Mouse (Mus musculus) kidney, embryonic 15.5 days (tissue): ENCODE data around the gene 1700069L16Rik. TPM values are rescaled to one million over a fixed set of nuclear protein-coding genes. Genes with fewer than 3 reads are reported as not detected.
A peak's percentile ranks its signal among the peaks of the same experiment; 100 is the strongest.

ENCODE experiments used
- ATAC-seq: fragments of 200-750 bp; cut with Nextera tagmentation; replicated peaks from 2 replicates; pipeline ENCODE4 v1.8.0; 2017; ENCODE audit warnings: moderate TSS enrichment; ENCODE audit not compliant: low FRiP score
- H3K27ac ChIP-seq: fragments of 300-500 bp; sonication (generic); 2 replicates; pipeline ENCODE4 v1.5.1; 2015; ENCODE audit warnings: mild to moderate bottlenecking, inconsistent platforms
- H3K27me3 ChIP-seq: fragments of 300-500 bp; sonication (generic); 2 replicates; pipeline ENCODE4 v1.6.1; 2015; ENCODE audit warnings: inconsistent platforms
- H3K36me3 ChIP-seq: fragments of 300-500 bp; sonication (generic); 2 replicates; pipeline ENCODE4 v1.6.1; 2015; ENCODE audit warnings: inconsistent platforms
- H3K4me1 ChIP-seq: fragments of 300-500 bp; sonication (generic); 2 replicates; pipeline ENCODE4 v1.6.1; 2015; ENCODE audit warnings: inconsistent platforms
- H3K4me2 ChIP-seq: fragments of 300-500 bp; sonication (generic); 2 replicates; pipeline ENCODE4 v1.6.1; 2015; ENCODE audit warnings: moderate library complexity, mild to moderate bottlenecking, inconsistent platforms
- H3K4me3 ChIP-seq: fragments of 300-500 bp; sonication (generic); replicated peaks from 2 replicates; pipeline ENCODE4 v1.5.1; 2015; ENCODE audit warnings: mild to moderate bottlenecking, inconsistent platforms
- H3K9ac ChIP-seq: fragments of 300-500 bp; sonication (generic); 2 replicates; pipeline ENCODE4 v1.6.1; 2015; ENCODE audit warnings: mild to moderate bottlenecking, inconsistent platforms
- H3K9me3 ChIP-seq: fragments of 300-500 bp; sonication (generic); replicated peaks from 2 replicates; pipeline ENCODE4 v1.6.1; 2016; ENCODE audit warnings: inconsistent platforms
- WGBS: fragments of 180-500 bp; shearing (Covaris S2); methylation state at CpG from one replicate; pipeline ENCODE4 v1.1.7; 2015; ENCODE audit warnings: mixed read lengths; 5-methylcytosine and 5-hydroxymethylcytosine counted together
- polyA plus RNA-seq: library from polyadenylated mRNA; unstranded; fragments of >200 nt; fragmentation: Nextera tagmentation; extraction: Ambion mirVana; gene quantifications from 2 replicates; pipeline ENCODE4 v1.2.1, GENCODE M21; 2015

Gene 1700069L16Rik
- polyA plus RNA-seq, 1 experiment from 2014 or later = not detected

- 0 out of 2 replicates have a peak overlapping the region, but pooled peaks have one; percentile 7 for H3K4me2 ChIP-seq
- ATAC-seq = no peak
- H3K4me3 ChIP-seq = no peak overlapping the region
- peak overlapping the region; percentile 38 for H3K27ac ChIP-seq
- H3K27me3 ChIP-seq = 0 out of 2 replicates have a peak, but pooled peaks cover 4% of the 10 kb centered on the region
- WGBS = 38% methylated on average over 21 of the region's 21 CpGs
- no peaks in the 10 kb centered on the region for H3K9me3 ChIP-seq
- H3K4me1 ChIP-seq = 0 out of 2 replicates have a peak, but pooled peaks cover 8% of the 10 kb centered on the region
- H3K9ac ChIP-seq = no peak overlapping the region
- H3K36me3 ChIP-seq = no peaks in the 10 kb centered on the region
These were observed 20.6 kb downstream of the 1700069L16Rik start for GRCm38 (mm10) chr5:113703803-113704585.

GRCm38 (mm10) chr5:113700388-113701023, 24.1 kb downstream of the 1700069L16Rik start:
- ATAC-seq = no peak
- 0 out of 2 replicates have a peak, but pooled peaks cover 2% of the 10 kb centered on the region for H3K27me3 ChIP-seq
- 78% methylated on average over 19 of the region's 19 CpGs for WGBS

GRCm38 (mm10) chr5:113694415-113694814, 30.2 kb downstream of the 1700069L16Rik start:
- H3K9ac ChIP-seq = no peak overlapping the region
- 20% methylated on average over 5 of the region's 5 CpGs for WGBS
- no peak for ATAC-seq

More at GRCm38 (mm10) chr5:113700388-113701023, 24.1 kb downstream of the 1700069L16Rik start:
- H3K9me3 ChIP-seq = no peaks in the 10 kb centered on the region
- no peak overlapping the region for H3K4me2 ChIP-seq
- H3K4me3 ChIP-seq = no peak overlapping the region
- H3K4me1 ChIP-seq = 0 out of 2 replicates have a peak, but pooled peaks cover 8% of the 10 kb centered on the region
- H3K27ac ChIP-seq = no peak overlapping the region
- no peaks in the 10 kb centered on the region for H3K36me3 ChIP-seq
- no peak overlapping the region for H3K9ac ChIP-seq

GRCm38 (mm10) chr5:113694000-113694399, 30.6 kb downstream of the 1700069L16Rik start:
- WGBS = 42% methylated on average over 4 of the region's 4 CpGs
- no peak for ATAC-seq
- H3K27me3 ChIP-seq = no peaks in the 10 kb centered on the region
- no peak overlapping the region for H3K9ac ChIP-seq
- no peaks in the 10 kb centered on the region for H3K9me3 ChIP-seq
- peaks cover 6% of the 10 kb centered on the region; the same call in 1 of the 2 replicates for H3K4me1 ChIP-seq
- H3K4me3 ChIP-seq = no peak overlapping the region
- no peak overlapping the region for H3K4me2 ChIP-seq
- H3K27ac ChIP-seq = no peak overlapping the region
- H3K36me3 ChIP-seq = no peaks in the 10 kb centered on the region

More at GRCm38 (mm10) chr5:113694415-113694814, 30.2 kb downstream of the 1700069L16Rik start:
- peaks cover 6% of the 10 kb centered on the region; the same call in 1 of the 2 replicates for H3K4me1 ChIP-seq
- no peaks in the 10 kb centered on the region for H3K9me3 ChIP-seq
- no peak overlapping the region for H3K4me2 ChIP-seq
- no peak overlapping the region for H3K4me3 ChIP-seq
- no peaks in the 10 kb centered on the region for H3K36me3 ChIP-seq
- no peaks in the 10 kb centered on the region for H3K27me3 ChIP-seq
- no peak overlapping the region for H3K27ac ChIP-seq

GRCm38 (mm10) chr5:113693196-113693755, 31.3 kb downstream of the 1700069L16Rik start:
- no peak overlapping the region for H3K27ac ChIP-seq
- no peak overlapping the region for H3K4me3 ChIP-seq
- WGBS = 83% methylated on average over 8 of the region's 8 CpGs
- H3K4me2 ChIP-seq = no peak overlapping the region
- H3K36me3 ChIP-seq = no peaks in the 10 kb centered on the region
- no peak overlapping the region for H3K9ac ChIP-seq
- H3K27me3 ChIP-seq = no peaks in the 10 kb centered on the region
- ATAC-seq = no peak
- peaks cover 6% of the 10 kb centered on the region; the same call in 1 of the 2 replicates for H3K4me1 ChIP-seq
- H3K9me3 ChIP-seq = no peaks in the 10 kb centered on the region

- Histone ChIP-seq H3K9ac (no peak overlapping the region), H3K9me3 (no peaks in the 10 kb centered on the region), H3K27ac (no peak overlapping the region), H3K36me3 (no peaks in the 10 kb centered on the region), H3K27me3 (no peaks in the 10 kb centered on the region), H3K4me2 (no peak overlapping the region), H3K4me1 (peaks cover 6% of the 10 kb centered on the region; the same call in 1 of the 2 replicates), H3K4me3 (no peak overlapping the region)
- 88% methylated on average over 2 of the region's 2 CpGs for WGBS
- ATAC-seq = no peak
These were observed 33.7 kb downstream of the 1700069L16Rik start for GRCm38 (mm10) chr5:113690866-113691265.

GRCm38 (mm10) chr5:113690069-113690548, 34.5 kb downstream of the 1700069L16Rik start:
- no peak overlapping the region for H3K27ac ChIP-seq
- H3K4me2 ChIP-seq = no peak overlapping the region
- H3K36me3 ChIP-seq = no peaks in the 10 kb centered on the region
- no peaks in the 10 kb centered on the region for H3K9me3 ChIP-seq
- H3K27me3 ChIP-seq = no peaks in the 10 kb centered on the region
- 80% methylated on average over 15 of the region's 15 CpGs for WGBS
- H3K4me1 ChIP-seq = peaks cover 6% of the 10 kb centered on the region; the same call in 1 of the 2 replicates
- no peak overlapping the region for H3K9ac ChIP-seq
- no peak for ATAC-seq
- H3K4me3 ChIP-seq = no peak overlapping the region

- Histone ChIP-seq H3K4me3 (no peak overlapping the region), H3K27me3 (no peaks in the 10 kb centered on the region), H3K27ac (no peak overlapping the region), H3K4me1 (no peaks in the 10 kb centered on the region), H3K9me3 (no peaks in the 10 kb centered on the region), H3K36me3 (no peaks in the 10 kb centered on the region), H3K4me2 (no peak overlapping the region), H3K9ac (no peak overlapping the region)
- no peak for ATAC-seq
- 81% methylated on average over 5 of the region's 5 CpGs for WGBS
These were observed 37.1 kb downstream of the 1700069L16Rik start for GRCm38 (mm10) chr5:113687514-113687913.

- no peaks in the 10 kb centered on the region for H3K36me3 ChIP-seq
- no peaks in the 10 kb centered on the region for H3K9me3 ChIP-seq
- no peak for ATAC-seq
- H3K4me3 ChIP-seq = no peak overlapping the region
- H3K27ac ChIP-seq = no peak overlapping the region
- 59% methylated on average over 5 of the region's 5 CpGs for WGBS
- H3K4me2 ChIP-seq = no peak overlapping the region
- H3K4me1 ChIP-seq = no peaks in the 10 kb centered on the region
- no peaks in the 10 kb centered on the region for H3K27me3 ChIP-seq
- no peak overlapping the region for H3K9ac ChIP-seq
These were observed 39.1 kb downstream of the 1700069L16Rik start for GRCm38 (mm10) chr5:113685471-113685870.

GRCm38 (mm10) chr5:113683246-113683645, 41.3 kb downstream of the 1700069L16Rik start:
- Histone ChIP-seq H3K9ac (no peak overlapping the region), H3K27ac (no peak overlapping the region), H3K4me1 (no peaks in the 10 kb centered on the region), H3K4me3 (no peak overlapping the region), H3K36me3 (no peaks in the 10 kb centered on the region), H3K4me2 (no peak overlapping the region), H3K9me3 (no peaks in the 10 kb centered on the region), H3K27me3 (no peaks in the 10 kb centered on the region)
- 72% methylated on average over 5 of the region's 5 CpGs for WGBS
- no peak for ATAC-seq

- Histone ChIP-seq H3K9me3 (no peaks in the 10 kb centered on the region), H3K4me2 (no peak overlapping the region), H3K4me1 (no peaks in the 10 kb centered on the region), H3K9ac (no peak overlapping the region), H3K27ac (no peak overlapping the region), H3K27me3 (no peaks in the 10 kb centered on the region), H3K4me3 (no peak overlapping the region), H3K36me3 (no peaks in the 10 kb centered on the region)
- 73% methylated on average over 3 of the region's 3 CpGs for WGBS
- no peak for ATAC-seq
These were observed 42.1 kb downstream of the 1700069L16Rik start for GRCm38 (mm10) chr5:113682472-113682871.

GRCm38 (mm10) chr5:113681219-113681618, 43.4 kb downstream of the 1700069L16Rik start:
- Histone ChIP-seq H3K36me3 (no peaks in the 10 kb centered on the region), H3K4me2 (no peak overlapping the region), H3K4me1 (no peaks in the 10 kb centered on the region), H3K4me3 (no peak overlapping the region), H3K9me3 (no peaks in the 10 kb centered on the region), H3K27me3 (no peaks in the 10 kb centered on the region), H3K27ac (no peak overlapping the region), H3K9ac (no peak overlapping the region)
- 67% methylated on average over 14 of the region's 14 CpGs for WGBS
- ATAC-seq = no peak
